Mouse (Mus musculus) A20 (cell line): ENCODE measurements around the gene Tcea2.

Experiments
- DNase-seq: peaks from one replicate; pipeline ENCODE4 v3.0.0-alpha.2; 2011; ENCODE audit warnings: low read depth, low spot score

Tcea2 gene

GRCm38 (mm10) chr2:181679951-181680715 lies at the start of gene Tcea2:
Tcea2 (plus strand) TSS chr2:181680310.
- DNase-seq = peak; percentile 93

GRCm38 (mm10) chr2:181632624-181633023 lies 47.5 kb upstream of the Tcea2 start:
- no peak for DNase-seq

- no peak for DNase-seq
Observed at GRCm38 (mm10) chr2:181635865-181636264, 44.2 kb upstream of the Tcea2 start.

GRCm38 (mm10) chr2:181644361-181644760 lies 35.7 kb upstream of the Tcea2 start:
- DNase-seq = peak; percentile 62

GRCm38 (mm10) chr2:181645666-181646065 lies 34.4 kb upstream of the Tcea2 start:
- no peak for DNase-seq

GRCm38 (mm10) chr2:181646626-181647472 lies 33.3 kb upstream of the Tcea2 start:
- no peak for DNase-seq

- no peak for DNase-seq
Observed at GRCm38 (mm10) chr2:181648926-181649325, 31.2 kb upstream of the Tcea2 start.

GRCm38 (mm10) chr2:181653065-181653464 lies 27.0 kb upstream of the Tcea2 start:
- no peak for DNase-seq

GRCm38 (mm10) chr2:181653523-181653922 lies 26.6 kb upstream of the Tcea2 start:
- DNase-seq = no peak

GRCm38 (mm10) chr2:181656734-181657133 lies 23.4 kb upstream of the Tcea2 start, which contains the start of gene Gm29797:
Gm29797 (plus strand) TSS chr2:181657034.
- DNase-seq = no peak

GRCm38 (mm10) chr2:181657441-181657840 lies 22.7 kb upstream of the Tcea2 start:
- no peak for DNase-seq

- DNase-seq = no peak
Observed at GRCm38 (mm10) chr2:181658528-181658927, 21.6 kb upstream of the Tcea2 start.

- peak; percentile 25 for DNase-seq
Observed at GRCm38 (mm10) chr2:181658930-181659555, 21.1 kb upstream of the Tcea2 start.

GRCm38 (mm10) chr2:181659609-181660055 lies 20.5 kb upstream of the Tcea2 start:
- peak; percentile 68 for DNase-seq

GRCm38 (mm10) chr2:181662620-181663297 lies 17.4 kb upstream of the Tcea2 start:
- no peak for DNase-seq

- no peak for DNase-seq
Observed at GRCm38 (mm10) chr2:181663298-181663630, 16.8 kb upstream of the Tcea2 start.

- DNase-seq = no peak
Observed at GRCm38 (mm10) chr2:181670285-181670912, 9.7 kb upstream of the Tcea2 start.

GRCm38 (mm10) chr2:181670913-181671311 lies 9.2 kb upstream of the Tcea2 start:
- no peak for DNase-seq

- DNase-seq = no peak
Observed at GRCm38 (mm10) chr2:181671326-181671725, 8.8 kb upstream of the Tcea2 start, which contains the start of gene Sox18. Sox18 (minus strand) TSS chr2:181671640.

- no peak for DNase-seq
Observed at GRCm38 (mm10) chr2:181671984-181672383, 8.1 kb upstream of the Tcea2 start.

- no peak for DNase-seq
Observed at GRCm38 (mm10) chr2:181673501-181673900, 6.6 kb upstream of the Tcea2 start.
